Mouse (Mus musculus) brain, embryonic 14.5 days (tissue): ENCODE data around the gene Abcc4.

ENCODE experiments used
- CTCF ChIP-seq: fragments of 200-500 bp; IDR thresholded peaks from 2 replicates; pipeline ENCODE4 v1.5.1; 2012; ENCODE audit warnings: inconsistent platforms, mild to moderate bottlenecking, moderate library complexity, borderline replicate concordance; ENCODE audit not compliant: insufficient read depth, insufficient read length; ENCODE audit errors: extremely low read depth
- POLR2A ChIP-seq: fragments of 200-500 bp; IDR thresholded peaks from 2 replicates; pipeline ENCODE4 v1.6.1; 2012; ENCODE audit warnings: mild to moderate bottlenecking, inconsistent platforms, borderline replicate concordance; ENCODE audit not compliant: poor library complexity, insufficient read depth, insufficient read length, severe bottlenecking; ENCODE audit errors: extremely low read depth

GRCm38 (mm10) chr14:118433848-118434247 lies 272.2 kb downstream of the Abcc4 start:
- TF ChIP-seq POLR2A = no peak
- TF ChIP-seq CTCF = no peak
